12 mouse cellular contexts compared by ENCODE assay signal in the genomic region with DNA sequence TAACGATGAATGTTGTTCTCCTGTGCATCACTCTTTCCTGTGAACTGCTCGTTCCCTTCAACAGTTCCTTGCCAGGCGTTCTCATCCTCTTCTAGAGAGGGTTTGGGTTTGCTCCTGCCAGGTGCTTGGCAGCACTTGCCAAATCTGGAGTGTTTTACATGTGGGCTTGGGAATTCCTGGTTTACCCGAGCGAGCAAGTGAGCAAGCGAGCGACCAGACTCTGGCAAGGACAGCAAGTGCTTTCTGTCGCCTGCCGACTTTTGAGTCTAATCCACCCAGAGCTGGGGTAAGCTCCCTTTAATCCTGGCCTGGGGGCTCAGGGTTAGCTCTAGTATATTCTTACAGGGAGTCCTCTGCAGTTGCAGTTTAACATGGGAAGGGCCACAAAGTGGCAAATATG.
DNase-seq lines count a peak whose midpoint lies in the region; ATAC-seq and TF ChIP-seq lines count a peak whose summit lies in the region.
"Had no signal": no experiment of that assay in that cellular context is flagged by ENCODE, and none has a peak within 500 bp of the region (broad histone marks: within the 10 kb centered on the region; RNA-seq: fewer than 3 reads in every experiment).

No protein-coding gene starts in this region.

- no peaks in the 10 kb centered on the region for H3K27me3 ChIP-seq in heart, embryonic 10.5 days (ENCODE audit: insufficient read depth, poor library complexity, severe bottlenecking)
- no peaks in the 10 kb centered on the region for H3K27me3 ChIP-seq in limb, embryonic 15.5 days
- no peaks in the 10 kb centered on the region for H3K27me3 ChIP-seq in liver, postnatal 0 days (ENCODE audit: insufficient read depth, low read length)
- H3K27me3 ChIP-seq: stomach, embryonic 15.5 days had no signal

- H3K4me2 ChIP-seq in limb, embryonic 15.5 days: no peak overlapping the region
- H3K4me2 ChIP-seq in liver, postnatal 0 days (ENCODE audit: low read depth, low read length): no peak overlapping the region
- H3K4me2 ChIP-seq: liver, embryonic 11.5 days; stomach, embryonic 15.5 days had no signal

- no peaks in the 10 kb centered on the region for H3K9me3 ChIP-seq in heart, embryonic 10.5 days
- H3K9me3 ChIP-seq in limb, embryonic 15.5 days: no peaks in the 10 kb centered on the region
- H3K9me3 ChIP-seq in liver, postnatal 0 days (ENCODE audit: low read length): no peaks in the 10 kb centered on the region
- H3K9me3 ChIP-seq: stomach, embryonic 15.5 days had no signal

- 79% methylated on average over 9 of the region's 9 CpGs for WGBS in heart, embryonic 10.5 days
- 44% methylated on average over 9 of the region's 9 CpGs for WGBS in limb, embryonic 15.5 days
- 84% methylated on average over 9 of the region's 9 CpGs for WGBS in liver, postnatal 0 days (ENCODE audit: insufficient replicate concordance)

- no peak for TF ChIP-seq EP300 in liver, postnatal 0 days (IDR thresholded peaks at IDR 0.05; ENCODE audit: low read depth)

- H3K4me1 ChIP-seq in heart, embryonic 10.5 days: peaks cover 6% of the 10 kb centered on the region; the same call in 1 of the 2 replicates
- H3K4me1 ChIP-seq in limb, embryonic 15.5 days: peaks cover 18% of the 10 kb centered on the region
- H3K4me1 ChIP-seq in liver, postnatal 0 days (ENCODE audit: insufficient read depth): no peaks in the 10 kb centered on the region

- H3K27ac ChIP-seq in heart, embryonic 10.5 days: no peak overlapping the region
- 0 out of 2 replicates have a peak overlapping the region, but pooled peaks have one; percentile 9 for H3K27ac ChIP-seq in limb, embryonic 15.5 days
- H3K27ac ChIP-seq in liver, postnatal 0 days (ENCODE audit: low read depth): no peak overlapping the region

- peak; percentile 46 for DNase-seq in heart, postnatal 4 days
- DNase-seq in heart, embryonic 10.5 days (ENCODE audit: low spot score): no peak
- peak; percentile 34 for DNase-seq in right cerebral cortex, adult 18-20 months
- no peak for DNase-seq in right cerebral cortex, postnatal 10 days (ENCODE audit: low spot score in 2 of 2)
- DNase-seq in retina, postnatal 7 days (ENCODE audit: low read depth, low spot score): peak; percentile 69
- no peak for DNase-seq in liver, postnatal 0 days
- no peak for DNase-seq in T-cell, adult 2 months (ENCODE audit: low spot score)
- DNase-seq: cerebellum, postnatal 36 days; gastrocnemius, postnatal 25 days had no signal

- H3K9ac ChIP-seq in limb, embryonic 15.5 days: no peak overlapping the region
- H3K9ac ChIP-seq in liver, postnatal 0 days (replicated peaks): no peak overlapping the region
- H3K9ac ChIP-seq: stomach, embryonic 15.5 days had no signal

- no peak overlapping the region for H3K4me3 ChIP-seq in heart, embryonic 10.5 days
- no peak overlapping the region for H3K4me3 ChIP-seq in limb, embryonic 15.5 days
- H3K4me3 ChIP-seq in liver, postnatal 0 days (ENCODE audit: low read depth, low read length): no peak overlapping the region
- H3K4me3 ChIP-seq: stomach, embryonic 15.5 days had no signal

- no peak for ATAC-seq in limb, embryonic 15.5 days (ENCODE audit: insufficient number of reproducible peaks, low FRiP score, low TSS enrichment, low read depth)
- ATAC-seq in liver, postnatal 0 days: no peak

- H3K36me3 ChIP-seq in heart, embryonic 10.5 days: no peaks in the 10 kb centered on the region
- H3K36me3 ChIP-seq in limb, embryonic 15.5 days: no peaks in the 10 kb centered on the region
- no peaks in the 10 kb centered on the region; the same call in 1 of the 2 replicates for H3K36me3 ChIP-seq in liver, postnatal 0 days (replicated peaks; ENCODE audit: insufficient read depth, low read length)
- H3K36me3 ChIP-seq: stomach, embryonic 15.5 days had no signal

- no peak for TF ChIP-seq CTCF in liver, postnatal 0 days (IDR thresholded peaks at IDR 0.05; ENCODE audit: low read depth)

Comparison
In these comparisons a context has a peak if more than half of its experiments do, and no peak if none do; other contexts are left out.
1. DNase-seq: peak in heart, postnatal 4 days (single experiment), right cerebral cortex, adult 18-20 months (single experiment) and retina, postnatal 7 days (single experiment); none in heart, embryonic 10.5 days (single experiment), right cerebral cortex, postnatal 10 days (0 of 2), liver, postnatal 0 days (single experiment) and T-cell, adult 2 months (single experiment).